Comparison of ENCODE assay signal across 8 mouse cellular contexts in the genomic region with DNA sequence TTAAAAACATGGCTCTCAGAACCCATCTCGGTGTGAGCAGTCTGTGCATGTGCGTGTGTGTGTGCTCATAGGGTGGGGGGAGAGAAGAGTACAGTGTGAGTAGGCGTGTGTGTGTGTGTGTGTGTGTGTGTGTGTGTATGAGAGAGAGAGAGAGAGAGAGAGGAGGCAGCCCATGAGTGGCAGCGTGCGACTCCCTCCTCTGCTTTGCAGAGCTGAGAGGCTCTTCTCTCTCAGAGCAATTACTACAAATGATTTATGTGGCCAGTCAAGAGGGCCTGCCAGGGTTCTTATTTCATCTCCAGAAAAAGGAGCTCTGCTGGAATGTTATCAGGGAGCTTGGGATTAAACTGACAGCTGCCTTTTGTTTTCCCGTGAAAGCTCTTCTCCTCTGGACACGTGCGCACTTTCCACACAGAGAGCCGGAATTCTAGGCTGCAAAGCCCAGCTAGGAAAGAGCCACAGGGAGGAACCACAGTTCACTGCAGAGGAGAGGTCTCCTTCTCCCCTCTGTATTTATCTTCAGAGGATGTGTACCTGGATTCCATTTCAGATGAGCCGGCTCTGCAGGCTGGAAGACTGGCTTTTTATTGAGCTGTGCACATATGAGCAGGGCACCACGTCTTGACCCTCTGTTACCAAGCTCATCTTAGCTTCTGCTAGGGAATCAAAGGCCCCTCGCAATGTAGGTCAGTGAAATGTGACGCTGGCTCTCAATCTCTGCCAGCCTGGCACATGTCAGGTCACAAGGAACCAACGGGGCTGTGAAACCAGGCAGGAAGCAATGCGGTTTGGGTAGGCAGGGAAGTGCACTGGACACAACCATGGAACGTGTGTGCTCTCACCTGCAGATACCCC.
DNase-seq lines count a peak whose midpoint lies in the region; ATAC-seq and TF ChIP-seq lines count a peak whose summit lies in the region.

No protein-coding gene starts in this region.

- no peaks in the 10 kb centered on the region for H3K27me3 ChIP-seq in kidney, adult 2 months (replicated peaks; ENCODE audit: control insufficient read depth, insufficient read depth, low read length)
- H3K27me3 ChIP-seq in heart, embryonic 12.5 days (replicated peaks): no peaks in the 10 kb centered on the region
- no peaks in the 10 kb centered on the region for H3K27me3 ChIP-seq in limb, embryonic 11.5 days (ENCODE audit: control insufficient read depth, insufficient read depth, low read length)

- DNase-seq in kidney, adult 2 months: peak; percentile 28
- DNase-seq in kidney, postnatal 25 days: no peak
- peak; percentile 74 for DNase-seq in embryo, embryonic 10.5 days (ENCODE audit: low spot score)
- DNase-seq in limb, embryonic 11.5 days (ENCODE audit: low spot score): peak; percentile 49
- no peak for DNase-seq in left cerebral cortex, adult 8-10 months (ENCODE audit: low spot score in 2 of 2)
- no peak for DNase-seq in urinary bladder, adult 2 months (ENCODE audit: low spot score)

- ATAC-seq in heart, embryonic 12.5 days (ENCODE audit: insufficient number of reproducible peaks, low FRiP score): peak; percentile 68
- peak; percentile 57; the same call in 1 of the 2 replicates for ATAC-seq in limb, embryonic 11.5 days (ENCODE audit: insufficient number of reproducible peaks, low FRiP score, low TSS enrichment, low read depth)

- no peaks in the 10 kb centered on the region for H3K4me1 ChIP-seq in kidney, adult 2 months (ENCODE audit: control insufficient read depth, insufficient read depth, low read length)
- H3K4me1 ChIP-seq in heart, embryonic 12.5 days (replicated peaks): peaks cover 20% of the 10 kb centered on the region
- H3K4me1 ChIP-seq in limb, embryonic 11.5 days (ENCODE audit: control insufficient read depth, insufficient read depth, low read length): peaks cover 16% of the 10 kb centered on the region
- peaks cover 19% of the 10 kb centered on the region for H3K4me1 ChIP-seq in olfactory bulb, adult 2 months (ENCODE audit: control insufficient read depth, insufficient read depth, low read length)

- H3K9ac ChIP-seq in heart, embryonic 12.5 days: no peak overlapping the region
- H3K9ac ChIP-seq in limb, embryonic 11.5 days (ENCODE audit: low read length): no peak overlapping the region

- TF ChIP-seq CTCF in kidney, adult 2 months (conservative IDR thresholded peaks at IDR 0.05; ENCODE audit: insufficient read depth, insufficient read length, low read depth, low read length): no peak
- TF ChIP-seq CTCF in olfactory bulb, adult 2 months (IDR thresholded peaks at IDR 0.05; ENCODE audit: insufficient read depth, low read depth, low read length): no peak

- no peak overlapping the region for H3K4me3 ChIP-seq in kidney, adult 2 months (ENCODE audit: insufficient read depth, low read depth, low read length)
- H3K4me3 ChIP-seq in heart, embryonic 12.5 days: no peak overlapping the region
- no peak overlapping the region for H3K4me3 ChIP-seq in limb, embryonic 11.5 days (ENCODE audit: low read depth, low read length)
- no peak overlapping the region for H3K4me3 ChIP-seq in olfactory bulb, adult 2 months (ENCODE audit: insufficient read depth, low read depth, low read length)

- peak overlapping the region; percentile 41 for H3K4me2 ChIP-seq in heart, embryonic 12.5 days
- H3K4me2 ChIP-seq in limb, embryonic 11.5 days (ENCODE audit: low read depth, severe bottlenecking): peak overlapping the region; percentile 18; the same call in 1 of the 2 replicates

- H3K27ac ChIP-seq in kidney, adult 2 months (ENCODE audit: insufficient read depth, low read depth, low read length): no peak overlapping the region
- peak overlapping the region; percentile 53 for H3K27ac ChIP-seq in heart, embryonic 12.5 days (ENCODE audit: poor library complexity, severe bottlenecking)
- H3K27ac ChIP-seq in limb, embryonic 11.5 days (replicated peaks; ENCODE audit: low read depth, low read length): 0 out of 2 replicates have a peak overlapping the region, but pooled peaks have one; percentile 30
- H3K27ac ChIP-seq in olfactory bulb, adult 2 months (ENCODE audit: insufficient read depth, low read depth, low read length): peak overlapping the region; percentile 45

- H3K9me3 ChIP-seq in heart, embryonic 12.5 days (replicated peaks): no peaks in the 10 kb centered on the region
- no peaks in the 10 kb centered on the region for H3K9me3 ChIP-seq in limb, embryonic 11.5 days (ENCODE audit: control insufficient read depth, low read length)

- H3K36me3 ChIP-seq in kidney, adult 2 months (ENCODE audit: control insufficient read depth, insufficient read depth, low read length): no peaks in the 10 kb centered on the region
- no peaks in the 10 kb centered on the region for H3K36me3 ChIP-seq in heart, embryonic 12.5 days
- H3K36me3 ChIP-seq in limb, embryonic 11.5 days (ENCODE audit: control insufficient read depth, insufficient read depth, low read length): no peaks in the 10 kb centered on the region

- TF ChIP-seq POLR2A in kidney, adult 2 months (IDR thresholded peaks at IDR 0.05; ENCODE audit: low read depth, low read length): no peak
- TF ChIP-seq POLR2A in olfactory bulb, adult 2 months (IDR thresholded peaks at IDR 0.05; ENCODE audit: insufficient read depth, low read depth, low read length): no peak

- 41% methylated on average over 16 of the region's 16 CpGs for WGBS in kidney, adult 2 months
- 27% methylated on average over 16 of the region's 16 CpGs for WGBS in heart, embryonic 12.5 days
- 14% methylated on average over 16 of the region's 16 CpGs for WGBS in limb, embryonic 11.5 days
- 26% methylated on average over 16 of the region's 16 CpGs for WGBS in olfactory bulb, adult 2 months

Comparison
In these comparisons a context has a peak if more than half of its experiments do, and no peak if none do; other contexts are left out.
1. DNase-seq: peak in kidney, adult 2 months (single experiment), embryo, embryonic 10.5 days (single experiment) and limb, embryonic 11.5 days (single experiment); none in kidney, postnatal 25 days (0 of 2), left cerebral cortex, adult 8-10 months (0 of 2) and urinary bladder, adult 2 months (single experiment).